Mouse (Mus musculus): Measurements from ENCODE around the gene Slc50a1. TPM values are rescaled to one million over a fixed set of nuclear protein-coding genes. Genes with fewer than 3 reads are reported as not detected.

The Slc50a1 gene
- polyA plus RNA-seq, 1 experiment from 2014 or later: 85.5 TPM

GRCm38 (mm10) chr3:89292303-89292702 lies 21.9 kb upstream of the Slc50a1 start:
- no peak overlapping the region for H3K9ac ChIP-seq
- no peaks in the 10 kb centered on the region for H3K27me3 ChIP-seq
- 49% methylated on average over 5 of the region's 5 CpGs for WGBS
- H3K27ac ChIP-seq: no peak overlapping the region; the same call in 1 of the 2 replicates
- no peak overlapping the region for H3K4me2 ChIP-seq (replicated peaks)
- ATAC-seq (ENCODE audit: low FRiP score, low read depth): 0 out of 2 replicates have a peak, but pooled peaks have one; percentile 37
- H3K4me1 ChIP-seq: peaks cover 34% of the 10 kb centered on the region
- H3K4me3 ChIP-seq: no peak overlapping the region
- no peaks in the 10 kb centered on the region for H3K36me3 ChIP-seq
- no peaks in the 10 kb centered on the region for H3K9me3 ChIP-seq

- Histone ChIP-seq H3K36me3 (no peaks in the 10 kb centered on the region), H3K4me1 (peaks cover 34% of the 10 kb centered on the region), H3K27ac (no peak overlapping the region; the same call in 1 of the 2 replicates), H3K4me3 (no peak overlapping the region), H3K27me3 (no peaks in the 10 kb centered on the region), H3K9ac (no peak overlapping the region), H3K4me2 (replicated peaks) (no peak overlapping the region), H3K9me3 (no peaks in the 10 kb centered on the region)
- WGBS: 65% methylated on average over 10 of the region's 10 CpGs
- ATAC-seq (ENCODE audit: low FRiP score, low read depth): no peak
These were observed 21.5 kb upstream of the Slc50a1 start for GRCm38 (mm10) chr3:89291874-89292273.

DNA sequence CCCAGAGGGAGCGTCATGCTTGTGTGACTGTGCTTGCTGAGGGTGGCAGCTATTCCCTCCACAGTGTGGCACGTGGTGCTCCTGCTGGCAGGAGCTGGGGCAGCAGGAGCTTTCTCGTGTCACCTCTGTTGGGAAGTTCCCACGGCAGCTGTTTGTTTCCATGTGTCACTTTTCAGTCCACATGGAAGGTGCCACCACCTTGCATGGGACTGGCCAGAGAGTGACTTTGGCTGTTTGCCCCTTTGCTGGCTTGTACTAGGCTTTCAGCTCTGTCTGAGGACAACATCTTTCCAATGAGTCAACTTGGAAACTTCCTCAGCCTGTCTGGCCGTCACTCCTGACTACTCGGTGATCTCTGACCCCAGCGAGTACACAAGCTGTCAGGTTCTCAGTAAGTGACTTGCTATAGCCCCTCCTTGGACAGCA lies 18.1 kb upstream of the Slc50a1 start:
- WGBS: 50% methylated on average over 7 of the region's 7 CpGs
- H3K4me1 ChIP-seq: peaks cover 38% of the 10 kb centered on the region

DNA sequence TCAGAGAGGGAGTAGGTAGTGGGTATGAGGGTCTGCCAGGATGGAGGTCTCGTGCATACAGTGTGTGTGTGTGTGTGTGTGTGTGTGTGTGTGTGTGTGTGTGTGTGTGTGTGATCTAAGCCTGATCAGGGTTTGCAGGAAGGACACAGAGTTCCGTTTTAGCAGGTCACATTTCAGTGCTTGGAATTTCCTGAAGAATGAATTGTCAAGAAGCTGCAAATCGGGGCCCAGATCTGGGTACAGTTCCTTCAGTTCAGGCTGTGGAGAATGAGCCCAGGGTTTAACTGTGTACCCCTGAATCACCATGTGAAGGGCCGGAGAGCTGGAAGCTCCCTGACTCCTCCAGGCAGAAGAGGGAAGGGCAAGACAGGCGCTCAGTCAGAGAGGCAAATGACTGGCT lies 16.9 kb upstream of the Slc50a1 start:
- no peaks in the 10 kb centered on the region for H3K9me3 ChIP-seq
- 0 out of 2 replicates have a peak overlapping the region, but pooled peaks have one; percentile 36 for H3K9ac ChIP-seq
- no peak for ATAC-seq (ENCODE audit: low FRiP score, low read depth)
- H3K36me3 ChIP-seq: no peaks in the 10 kb centered on the region
- H3K4me1 ChIP-seq: peaks cover 36% of the 10 kb centered on the region
- no peak overlapping the region for H3K4me2 ChIP-seq (replicated peaks)
- H3K4me3 ChIP-seq: no peak overlapping the region
- 55% methylated on average over 5 of the region's 5 CpGs for WGBS
- H3K27me3 ChIP-seq: no peaks in the 10 kb centered on the region
- H3K27ac ChIP-seq: no peak overlapping the region

More for the DNA sequence above, 18.1 kb upstream of the Slc50a1 start:
- Histone ChIP-seq H3K9me3 (no peaks in the 10 kb centered on the region), H3K36me3 (no peaks in the 10 kb centered on the region), H3K4me2 (replicated peaks) (no peak overlapping the region), H3K27me3 (no peaks in the 10 kb centered on the region), H3K27ac (no peak overlapping the region), H3K4me3 (no peak overlapping the region), H3K9ac (no peak overlapping the region)
- ATAC-seq (ENCODE audit: low FRiP score, low read depth): no peak

- Histone ChIP-seq H3K4me2 (replicated peaks) (no peak overlapping the region), H3K36me3 (no peaks in the 10 kb centered on the region), H3K4me1 (peaks cover 31% of the 10 kb centered on the region), H3K27ac (no peak overlapping the region), H3K9me3 (no peaks in the 10 kb centered on the region), H3K27me3 (peaks cover 7% of the 10 kb centered on the region; the same call in 1 of the 2 replicates), H3K4me3 (no peak overlapping the region), H3K9ac (no peak overlapping the region)
- 49% methylated on average over 2 of the region's 2 CpGs for WGBS
- no peak for ATAC-seq (ENCODE audit: low FRiP score, low read depth)
These were observed 15.2 kb upstream of the Slc50a1 start for GRCm38 (mm10) chr3:89285526-89285925.

DNA sequence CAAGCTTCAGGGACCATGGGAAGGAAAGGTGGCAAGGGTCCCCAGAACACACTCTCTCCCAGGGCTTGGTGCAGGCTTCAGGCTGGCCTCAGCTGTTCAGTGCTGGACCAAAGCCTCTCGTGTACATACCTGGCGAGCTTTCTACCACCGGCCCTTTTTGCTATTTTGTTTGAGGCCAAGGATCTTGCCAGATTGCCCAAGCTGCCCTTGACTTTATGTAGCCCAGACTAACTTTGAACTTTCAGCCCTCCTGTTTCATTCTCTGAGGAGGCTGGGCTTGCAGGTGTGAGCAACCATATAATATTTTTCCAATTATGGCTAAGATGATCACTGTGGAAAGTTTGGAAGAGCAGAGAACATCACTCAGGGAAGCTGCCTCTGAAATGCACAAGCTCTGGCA lies 13.9 kb upstream of the Slc50a1 start:
- H3K27ac ChIP-seq: no peak overlapping the region
- ATAC-seq (ENCODE audit: low FRiP score, low read depth): no peak
- no peak overlapping the region for H3K4me2 ChIP-seq (replicated peaks)
- no peak overlapping the region for H3K9ac ChIP-seq
- no peaks in the 10 kb centered on the region for H3K36me3 ChIP-seq
- H3K27me3 ChIP-seq: peaks cover 12% of the 10 kb centered on the region; the same call in 1 of the 2 replicates
- 81% methylated on average over 3 of the region's 3 CpGs for WGBS
- H3K9me3 ChIP-seq: no peaks in the 10 kb centered on the region
- no peak overlapping the region for H3K4me3 ChIP-seq
- H3K4me1 ChIP-seq: peaks cover 37% of the 10 kb centered on the region

DNA sequence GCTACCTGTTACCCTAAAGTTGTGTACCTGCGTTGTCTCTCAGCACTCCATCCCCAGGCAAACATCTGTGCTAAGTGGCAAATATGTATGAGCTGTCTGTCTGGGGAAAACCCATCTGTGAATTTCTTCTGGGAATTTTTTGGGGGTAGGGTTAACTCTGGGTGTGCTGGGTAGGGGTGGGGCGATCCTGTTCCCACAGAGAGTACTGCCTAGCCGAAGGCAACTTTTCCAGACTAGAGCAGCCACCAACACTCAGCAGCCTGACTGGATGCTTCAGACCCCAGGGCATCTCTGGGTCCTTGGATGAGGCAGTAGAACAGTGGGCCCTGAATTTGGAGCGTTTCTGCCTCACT lies 11.9 kb upstream of the Slc50a1 start:
- ATAC-seq (ENCODE audit: low FRiP score, low read depth): no peak

DNA sequence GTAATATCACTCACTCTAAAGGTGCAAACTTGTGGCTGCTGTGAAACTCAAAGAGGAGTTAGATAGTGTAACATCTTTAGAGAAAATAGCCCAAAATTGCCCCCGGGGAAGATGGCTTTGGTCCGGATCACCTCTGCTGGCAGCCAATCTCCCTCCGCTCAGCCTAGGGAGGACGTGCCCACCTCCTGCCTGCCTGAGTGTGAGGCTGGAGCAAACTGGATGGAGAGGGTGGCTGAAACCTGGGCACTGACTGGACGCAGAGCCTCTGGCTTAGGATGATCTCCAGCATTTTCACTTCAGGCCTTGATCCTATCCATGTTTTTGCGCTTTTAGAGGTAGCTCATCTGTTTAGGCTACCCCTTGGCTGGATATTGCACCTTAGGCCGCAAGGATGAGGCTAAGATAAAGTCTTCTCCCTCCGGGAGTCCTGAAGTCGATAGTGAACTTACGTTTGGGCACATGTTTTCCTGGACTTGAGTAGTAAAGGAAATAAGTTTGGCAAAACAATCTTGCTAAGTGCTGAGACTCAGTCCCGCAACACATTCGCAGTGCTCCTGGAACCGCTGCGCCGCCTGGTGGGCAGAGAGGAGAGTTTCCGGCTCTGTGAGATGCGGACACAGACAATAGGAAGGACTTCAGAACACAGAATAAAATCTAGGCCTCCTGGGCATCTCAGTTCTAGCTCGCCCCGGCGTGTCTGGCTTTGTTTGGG lies 11.4 kb upstream of the Slc50a1 start:
- no peaks in the 10 kb centered on the region for H3K36me3 ChIP-seq
- H3K9me3 ChIP-seq: no peaks in the 10 kb centered on the region
- ATAC-seq (ENCODE audit: low FRiP score, low read depth): no peak
- H3K4me1 ChIP-seq: peaks cover 50% of the 10 kb centered on the region
- peak overlapping the region; percentile 85 for H3K9ac ChIP-seq
- peak overlapping the region; percentile 86; the same call in 1 of the 2 replicates for H3K27ac ChIP-seq
- H3K27me3 ChIP-seq: peaks cover 12% of the 10 kb centered on the region; the same call in 1 of the 2 replicates
- WGBS: 11% methylated on average over 20 of the region's 20 CpGs
- H3K4me2 ChIP-seq (replicated peaks): peak overlapping the region; percentile 96
- H3K4me3 ChIP-seq: peak overlapping the region; percentile 62

More for the DNA sequence above, 11.9 kb upstream of the Slc50a1 start:
- WGBS: 26% methylated on average over 4 of the region's 4 CpGs
- H3K4me1 ChIP-seq: peaks cover 46% of the 10 kb centered on the region
- H3K27ac ChIP-seq: no peak overlapping the region
- H3K4me3 ChIP-seq: no peak overlapping the region
- no peaks in the 10 kb centered on the region for H3K9me3 ChIP-seq
- no peak overlapping the region for H3K9ac ChIP-seq
- H3K4me2 ChIP-seq (replicated peaks): peak overlapping the region; percentile 96; the same call in 1 of the 2 replicates
- H3K27me3 ChIP-seq: peaks cover 12% of the 10 kb centered on the region; the same call in 1 of the 2 replicates
- no peaks in the 10 kb centered on the region for H3K36me3 ChIP-seq

GRCm38 (mm10) chr3:89280606-89281511 lies 10.5 kb upstream of the Slc50a1 start, which contains the start of gene Efna1:
Efna1 (minus strand) TSS chr3:89281142.
- H3K27me3 ChIP-seq: peaks cover 12% of the 10 kb centered on the region; the same call in 1 of the 2 replicates
- ATAC-seq (ENCODE audit: low FRiP score, low read depth): peak; percentile 13; the same call in 1 of the 2 replicates
- under 1% methylated on average over 52 of the region's 52 CpGs for WGBS
- peak within 1 kb of the TSS; percentile 85 for H3K9ac ChIP-seq
- H3K4me3 ChIP-seq: peak within 1 kb of the TSS; percentile 62
- H3K36me3 ChIP-seq: peaks cover 5% of the 10 kb centered on the region
- H3K4me2 ChIP-seq (replicated peaks): peak within 1 kb of the TSS; percentile 96
- peak within 1 kb of the TSS; percentile 86 for H3K27ac ChIP-seq
- H3K9me3 ChIP-seq: no peaks in the 10 kb centered on the region
- peaks cover 51% of the 10 kb centered on the region for H3K4me1 ChIP-seq

DNA sequence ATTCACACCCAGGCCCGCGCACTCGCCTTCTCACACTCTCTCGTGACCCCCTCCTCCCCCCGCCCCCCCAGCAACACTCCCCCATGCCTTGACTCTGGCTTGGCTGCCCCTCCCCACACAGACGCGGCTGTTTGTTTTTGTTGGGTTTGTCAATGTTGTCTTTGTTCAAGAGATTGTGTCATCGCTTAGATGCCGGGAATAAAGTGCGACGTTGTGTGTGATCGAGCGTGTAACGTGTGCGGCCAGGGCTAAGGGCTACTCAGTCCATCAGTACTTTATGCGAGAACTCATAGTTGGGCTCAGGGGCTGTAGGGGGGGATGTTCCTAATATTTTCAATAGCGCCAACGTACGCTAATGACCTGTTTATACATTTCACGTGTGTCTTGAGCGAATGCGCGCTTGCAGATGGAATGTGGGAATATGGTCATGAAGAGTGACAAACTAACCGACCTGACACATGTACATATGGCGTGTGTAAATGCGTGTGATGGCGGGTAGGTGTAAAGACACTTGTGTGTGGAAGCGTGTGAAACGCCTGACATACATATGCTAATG lies 9.8 kb upstream of the Slc50a1 start:
- WGBS: under 1% methylated on average over 29 of the region's 29 CpGs
- Histone ChIP-seq H3K27me3 (peaks cover 12% of the 10 kb centered on the region; the same call in 1 of the 2 replicates), H3K4me3 (peak overlapping the region; percentile 62), H3K9ac (peak overlapping the region; percentile 85), H3K4me2 (replicated peaks) (peak overlapping the region; percentile 96), H3K27ac (peak overlapping the region; percentile 86), H3K4me1 (peaks cover 51% of the 10 kb centered on the region), H3K9me3 (no peaks in the 10 kb centered on the region), H3K36me3 (peaks cover 12% of the 10 kb centered on the region)
- ATAC-seq (ENCODE audit: low FRiP score, low read depth): peak; percentile 5; the same call in 1 of the 2 replicates

DNA sequence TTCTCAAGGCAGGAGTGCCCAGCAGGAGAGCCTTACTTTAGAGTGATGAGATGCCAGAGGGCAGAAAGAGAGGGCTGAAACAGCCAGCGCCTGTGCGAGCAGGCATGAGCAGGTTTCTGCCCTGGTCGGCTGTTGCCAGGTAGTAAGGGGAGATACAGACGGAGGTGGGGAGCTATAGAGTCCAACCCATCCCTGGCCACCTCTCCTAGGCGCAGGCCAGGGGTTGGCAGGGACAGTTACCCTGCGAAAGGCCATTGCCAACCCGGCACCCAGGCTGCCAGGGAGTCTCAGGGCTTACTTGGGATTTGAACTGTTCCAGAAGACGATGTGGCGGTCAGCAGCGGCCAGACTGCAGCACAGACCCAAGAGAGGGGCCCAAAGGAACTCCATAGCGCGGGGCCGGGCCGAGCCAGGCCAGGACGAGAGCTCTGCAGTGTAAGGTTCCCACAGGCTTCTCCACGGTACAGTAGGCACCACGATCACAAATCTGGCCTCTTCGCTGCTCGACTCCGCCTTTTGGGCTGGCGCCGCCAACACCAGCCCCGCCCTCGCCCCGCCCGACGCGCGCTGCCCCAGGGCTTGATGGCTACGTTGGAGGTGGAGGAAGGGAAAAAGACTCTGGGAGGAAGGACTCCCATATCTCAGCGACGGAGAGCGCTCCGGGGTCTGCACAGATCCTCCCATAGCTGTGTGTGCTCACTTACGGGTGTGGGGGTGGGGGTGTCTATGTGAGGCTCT lies 9.0 kb upstream of the Slc50a1 start:
- H3K27me3 ChIP-seq: peaks cover 12% of the 10 kb centered on the region; the same call in 1 of the 2 replicates
- peak overlapping the region; percentile 85 for H3K9ac ChIP-seq
- H3K4me3 ChIP-seq: peak overlapping the region; percentile 62
- H3K4me2 ChIP-seq (replicated peaks): peak overlapping the region; percentile 96
- H3K9me3 ChIP-seq: no peaks in the 10 kb centered on the region
- ATAC-seq (ENCODE audit: low FRiP score, low read depth): peak; percentile 79
- peaks cover 19% of the 10 kb centered on the region for H3K36me3 ChIP-seq
- WGBS: 3% methylated on average over 35 of the region's 35 CpGs
- H3K27ac ChIP-seq: peak overlapping the region; percentile 86
- peaks cover 51% of the 10 kb centered on the region for H3K4me1 ChIP-seq

All from limb, embryonic 13.5 days (tissue).